Mouse (Mus musculus) retina, adult 2 months (tissue): ENCODE measurements around the gene Syce1l.

Experiments used
- DNase-seq: peaks from one replicate; pipeline ENCODE4 v3.0.0-alpha.2; 2012; ENCODE audit warnings: low read depth, low spot score

Syce1l gene

DNA sequence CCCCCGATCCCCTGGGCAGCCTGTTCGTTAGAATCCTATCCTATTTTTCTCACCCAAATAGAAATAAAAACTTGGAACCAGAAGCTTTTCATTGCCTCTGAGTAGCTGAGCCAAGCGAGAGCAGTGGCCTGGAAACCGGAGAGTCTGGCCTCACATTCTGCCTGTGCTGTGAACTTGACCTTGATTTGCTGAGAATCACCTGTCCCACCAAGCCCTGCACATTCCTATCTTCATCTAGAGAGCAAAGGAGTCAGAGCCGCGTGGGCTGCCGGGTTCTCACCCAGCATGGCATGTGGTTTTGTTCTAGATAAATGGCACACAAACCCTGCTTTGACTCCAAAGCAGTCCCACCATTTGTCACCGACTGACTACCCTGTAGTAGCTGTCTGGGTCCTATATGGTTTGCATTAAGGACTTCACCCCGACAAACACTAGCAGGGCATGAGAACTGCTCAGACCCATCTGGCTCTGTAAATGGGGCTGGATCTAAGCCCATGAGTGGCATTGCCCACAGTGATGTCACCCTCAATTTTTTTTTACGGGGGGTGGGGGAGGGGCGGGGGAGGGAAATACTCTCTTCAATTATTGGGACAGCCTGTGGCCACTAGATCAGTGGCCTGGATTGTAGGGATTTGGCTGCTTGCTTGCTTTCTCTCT, 29.7 kb downstream of the Syce1l start:
- no peak for DNase-seq

DNA sequence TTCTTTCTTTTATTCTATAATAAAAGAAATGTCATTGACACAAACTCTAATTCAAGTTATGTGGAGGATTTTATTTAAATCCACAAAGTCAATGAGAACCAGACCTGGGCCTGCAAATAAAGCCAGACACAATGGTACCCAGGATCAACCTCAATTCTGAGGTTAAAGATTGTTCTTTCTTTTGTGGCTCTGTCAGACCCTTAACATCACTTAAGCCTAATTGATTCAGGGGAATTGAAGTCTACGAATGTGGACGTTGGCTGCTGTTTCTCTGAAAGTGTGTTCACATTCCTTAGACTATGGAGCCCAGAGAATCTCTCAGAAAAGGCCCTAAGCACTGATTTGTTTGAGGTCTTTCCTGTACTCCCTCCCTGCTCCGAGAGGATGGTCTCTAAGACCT, 30.3 kb downstream of the Syce1l start:
- no peak for DNase-seq

GRCm38 (mm10) chr8:113674611-113675010, 31.6 kb downstream of the Syce1l start:
- no peak for DNase-seq

GRCm38 (mm10) chr8:113675281-113675680, 32.3 kb downstream of the Syce1l start:
- DNase-seq, result no peak

GRCm38 (mm10) chr8:113676811-113677210, 33.8 kb downstream of the Syce1l start:
- DNase-seq, result no peak

DNA sequence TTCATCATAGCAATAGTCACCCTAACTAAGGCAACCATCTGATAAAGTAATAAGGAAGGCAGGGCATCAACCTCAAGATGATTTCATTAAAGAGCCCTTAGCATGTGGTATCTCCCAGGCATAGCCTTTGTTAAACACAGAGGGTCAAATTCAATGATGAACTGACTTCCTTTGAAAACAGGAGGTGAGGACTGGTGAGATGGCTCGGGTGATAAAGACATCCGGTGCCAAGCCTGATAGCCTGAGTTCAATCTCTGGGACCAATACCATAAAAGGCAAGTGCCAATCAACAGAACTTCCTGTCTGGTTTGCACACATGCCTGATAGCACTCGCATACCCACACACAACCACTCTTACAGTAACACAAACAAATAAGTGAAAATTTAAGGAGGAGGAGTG, 36.3 kb downstream of the Syce1l start:
- no peak for DNase-seq

- no peak for DNase-seq
These were observed 45.0 kb downstream of the Syce1l start for GRCm38 (mm10) chr8:113687889-113688542.

DNA sequence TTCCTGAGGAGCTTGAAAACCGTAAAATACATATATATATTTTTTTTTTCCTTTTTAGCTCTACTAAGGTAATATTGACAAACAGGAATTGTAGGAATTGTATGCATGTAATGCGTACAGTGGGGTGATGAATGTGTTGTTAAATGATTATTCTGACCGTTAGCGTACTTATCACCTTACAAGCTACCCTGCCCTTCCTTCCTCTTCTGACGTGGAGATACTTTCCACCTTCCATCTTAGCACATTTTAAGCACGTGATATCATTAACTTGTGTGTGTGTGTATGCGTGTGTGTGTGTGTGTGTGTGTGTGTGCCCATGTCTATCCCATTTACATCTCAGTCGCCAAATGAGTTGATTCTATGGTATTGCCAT, 45.5 kb downstream of the Syce1l start:
- no peak for DNase-seq

- DNase-seq, result no peak
These were observed 48.8 kb downstream of the Syce1l start for GRCm38 (mm10) chr8:113691622-113692343.

- no peak for DNase-seq
These were observed 62.0 kb downstream of the Syce1l start for GRCm38 (mm10) chr8:113704968-113705367.
